23 mouse cellular contexts compared by ENCODE assay signal in genomic region chr7:6214691-6215090, GRCm38 (mm10). TPM values are rescaled to one million over a fixed set of nuclear protein-coding genes. Genes with fewer than 3 reads are reported as not detected.
DNase-seq lines count a peak whose midpoint lies in the region; TF ChIP-seq lines count a peak whose summit lies in the region.
"Not testable (repeated sequence)": the region's sequence is repeated elsewhere in the genome, so short reads cannot be mapped to it uniquely, and the experiment has no call there.
"Had no signal": no experiment of that assay in that cellular context is flagged by ENCODE, and none has a peak within 500 bp of the region (broad histone marks: within the 10 kb centered on the region; RNA-seq: fewer than 3 reads in every experiment).

No protein-coding gene starts in this region.

- not testable (repeated sequence) for TF ChIP-seq CTCF in E14TG2a.4 (conservative IDR thresholded peaks at IDR 0.05; ENCODE audit: low read length); ES-Bruce4 (IDR thresholded peaks at IDR 0.05; ENCODE audit: low read depth, low read length)

- H3K36me3 ChIP-seq in E14TG2a.4 (ENCODE audit: insufficient read depth, low read length); ES-Bruce4 (ENCODE audit: control insufficient read depth, insufficient read depth, low read length, poor library complexity, severe bottlenecking); ES-E14 (ENCODE audit: control insufficient read depth, insufficient read depth, low read length, poor library complexity, severe bottlenecking): not testable (repeated sequence)

- H3K27me3 ChIP-seq in E14TG2a.4 (ENCODE audit: insufficient read depth, low read length); ES-Bruce4 (ENCODE audit: control insufficient read depth, insufficient read depth, low read length, poor library complexity, severe bottlenecking): not testable (repeated sequence)

- H3K9me3 ChIP-seq in E14TG2a.4 (ENCODE audit: low read length), result peaks cover 24% of the 10 kb centered on the region
- H3K9me3 ChIP-seq in ES-Bruce4 (replicated peaks; ENCODE audit: control insufficient read depth, insufficient read depth, low read length, poor library complexity, severe bottlenecking); ES-E14 (ENCODE audit: control insufficient read depth, insufficient read depth, low read depth, low read length): not testable (repeated sequence)

- H3K9ac ChIP-seq in ES-Bruce4 (ENCODE audit: low read depth, poor library complexity, severe bottlenecking); ES-E14 (ENCODE audit: insufficient read depth, low read depth, low read length, poor library complexity, severe bottlenecking): not testable (repeated sequence)

- 0 out of 2 replicates have a peak overlapping the region, but pooled peaks have one; percentile 17 for H3K4me3 ChIP-seq in E14TG2a.4 (replicated peaks; ENCODE audit: low read length)
- H3K4me3 ChIP-seq in ES-Bruce4 (ENCODE audit: low read depth, low read length); ES-E14 (ENCODE audit: insufficient read depth in 1 of 2, low read depth in 1 of 2, low read length in 2 of 2, poor library complexity in 1 of 2, severe bottlenecking in 1 of 2): not testable (repeated sequence)

- not testable (repeated sequence) for TF ChIP-seq POLR2A in ES-Bruce4 (IDR thresholded peaks at IDR 0.05; ENCODE audit: insufficient read depth, low read length)

- H3K4me1 ChIP-seq in E14TG2a.4 (replicated peaks; ENCODE audit: low read depth, low read length), result peaks cover 50% of the 10 kb centered on the region
- H3K4me1 ChIP-seq in ES-Bruce4 (ENCODE audit: control insufficient read depth, insufficient read depth, low read length); ES-E14 (ENCODE audit: control insufficient read depth in 2 of 2, insufficient read depth in 2 of 2, low read length in 2 of 2, poor library complexity in 1 of 2): not testable (repeated sequence)

- peak; percentile 79 for DNase-seq in ES-CJ7 (ENCODE audit: low read depth, low spot score)
- DNase-seq in ES-E14 (ENCODE audit: low read depth, low spot score), result not testable (repeated sequence)
- peak; percentile 66 for DNase-seq in R1 (ENCODE audit: low read depth, low spot score)
- DNase-seq in ZHBTc4 (ENCODE audit: low read depth, low spot score), result peak; percentile 48

- in situ Hi-C loops in ES-E14 (cut with MboI; ENCODE audit: low sequenced_read_pairs in 2 of 2, unreplicated experiment in 2 of 2), result not testable (repeated sequence)

- TF ChIP-seq EP300 in ES-Bruce4 (IDR thresholded peaks at IDR 0.05; ENCODE audit: insufficient read depth, low read depth, low read length), result 0 out of 2 replicates have a peak, but pooled peaks have one; percentile 44

- 0 out of 2 replicates have a peak overlapping the region, but pooled peaks have one; percentile 5 for H3K27ac ChIP-seq in ES-Bruce4 (ENCODE audit: insufficient read depth, low read length)
- H3K27ac ChIP-seq in ES-E14 (ENCODE audit: insufficient read depth, low read depth, low read length, poor library complexity, severe bottlenecking), result peak overlapping the region; percentile 47; the same call in 1 of the 2 replicates

RNA-seq across cellular contexts. Expression of gene Zscan5b, which starts 7.4 kb away (rescaled TPM):
- polyA plus RNA-seq in ES-Bruce4 (2011; ENCODE audit: insufficient read depth, insufficient read length, low read depth, missing spikeins), result 0.33 and 0.40 TPM in 2 replicates
- total RNA-seq in ES-E14 (2012; rRNA removed), result 2.1 and 3.3 TPM in 2 replicates
- total RNA-seq: adrenal gland, adult 18-20 months; adrenal gland, adult 2 months; adrenal gland, adult 8-10 months; adrenal gland, postnatal 10 days; adrenal gland, postnatal 14 days; adrenal gland, postnatal 25 days; adrenal gland, postnatal 36 days; adrenal gland, postnatal 4 days; CH12.LX; G1E; MEL had no signal
- polyA plus RNA-seq: activated CD4-positive, CD25-positive, alpha-beta regulatory T cell, adult 4 months; adrenal gland, adult 2 months; brain, embryonic 14.5 days; C2C12; CD4-positive, CD25-positive, alpha-beta regulatory T cell, adult 4 months; cerebellum, adult 2 months; G1E; Patski had no signal

RNA-seq across cellular contexts. Expression of gene Galp, which starts 17.8 kb away (rescaled TPM):
- polyA plus RNA-seq in ES-Bruce4 (2011; ENCODE audit: insufficient read depth, insufficient read length, low read depth, missing spikeins), result not detected in 2 replicates
- not detected in 2 replicates for total RNA-seq in ES-E14 (2012; rRNA removed)
- total RNA-seq: adrenal gland, adult 18-20 months; adrenal gland, adult 2 months; adrenal gland, adult 8-10 months; adrenal gland, postnatal 10 days; adrenal gland, postnatal 14 days; adrenal gland, postnatal 25 days; adrenal gland, postnatal 36 days; adrenal gland, postnatal 4 days; CH12.LX; G1E; MEL had no signal
- polyA plus RNA-seq: activated CD4-positive, CD25-positive, alpha-beta regulatory T cell, adult 4 months; adrenal gland, adult 2 months; brain, embryonic 14.5 days; C2C12; CD4-positive, CD25-positive, alpha-beta regulatory T cell, adult 4 months; cerebellum, adult 2 months; G1E; Patski had no signal

RNA-seq across cellular contexts. Expression of gene Epp13, which starts 37.8 kb away (rescaled TPM):
- polyA plus RNA-seq in ES-Bruce4 (2011; ENCODE audit: insufficient read depth, insufficient read length, low read depth, missing spikeins), result 40.1 and 42.4 TPM in 2 replicates
- total RNA-seq in ES-E14 (2012; rRNA removed), result 9.7 and 12.4 TPM in 2 replicates
- total RNA-seq: adrenal gland, adult 18-20 months; adrenal gland, adult 2 months; adrenal gland, adult 8-10 months; adrenal gland, postnatal 10 days; adrenal gland, postnatal 14 days; adrenal gland, postnatal 25 days; adrenal gland, postnatal 36 days; adrenal gland, postnatal 4 days; CH12.LX; G1E; MEL had no signal
- polyA plus RNA-seq: activated CD4-positive, CD25-positive, alpha-beta regulatory T cell, adult 4 months; adrenal gland, adult 2 months; brain, embryonic 14.5 days; C2C12; CD4-positive, CD25-positive, alpha-beta regulatory T cell, adult 4 months; cerebellum, adult 2 months; G1E; Patski had no signal

RNA-seq across cellular contexts. Expression of gene Zfp444, which starts 42.7 kb away (rescaled TPM):
- polyA plus RNA-seq in ES-Bruce4 (2011; ENCODE audit: insufficient read depth, insufficient read length, low read depth, missing spikeins), result 33.7 and 41.1 TPM in 2 replicates
- 16.6 and 21.6 TPM in 2 replicates for total RNA-seq in ES-E14 (2012; rRNA removed)

RNA-seq across cellular contexts. Expression of gene Zfp787, which starts 58.9 kb away (rescaled TPM):
- 24.1 and 30.9 TPM in 2 replicates for polyA plus RNA-seq in ES-Bruce4 (2011; ENCODE audit: insufficient read depth, insufficient read length, low read depth, missing spikeins)
- total RNA-seq in ES-E14 (2012; rRNA removed), result 20.9 and 29.0 TPM in 2 replicates
